Mouse (Mus musculus) heart, postnatal 10 days (tissue): Measurements from ENCODE around the gene Dut. TPM values are rescaled to one million over a fixed set of nuclear protein-coding genes. Genes with fewer than 3 reads are reported as not detected.

Source experiments
- DNase-seq, 2 experiments: peaks; one replicate each; pipeline ENCODE4 v3.0.0; 2021
- intact Hi-C: fragments of 180-260 bp; cut with DNase I; formaldehyde crosslinking; loops from one replicate; pipeline ENCODE4 v1.15.1; 2025
- total RNA-seq, 2 experiments: library from RNA; stranded (reverse); gene quantifications; 2 replicates each; pipeline ENCODE4 v1.2.3; 2021

Dut gene
- total RNA-seq, 2 experiments from 2014 or later: 38.1 to 42.9 TPM

- DNase-seq: no peak
- intact Hi-C loops: loop anchor here (5.0 kb wide), 1 partner anchor 35 kb away; no protein-coding TSS in a partner anchor
Observed at GRCm38 (mm10) chr2:125301877-125302624, 55.1 kb downstream of the Dut start.

- intact Hi-C loops: loop anchor here (5.0 kb wide), 1 partner anchor 35 kb away; no protein-coding TSS in a partner anchor
- no peak for DNase-seq
Observed at GRCm38 (mm10) chr2:125302625-125302924, 55.6 kb downstream of the Dut start.

GRCm38 (mm10) chr2:125303764-125304384 is 56.9 kb downstream of the Dut start:
- intact Hi-C loops: loop anchor here (5.0 kb wide), 1 partner anchor 37 kb away; no protein-coding TSS in a partner anchor
- no peak for DNase-seq

DNA sequence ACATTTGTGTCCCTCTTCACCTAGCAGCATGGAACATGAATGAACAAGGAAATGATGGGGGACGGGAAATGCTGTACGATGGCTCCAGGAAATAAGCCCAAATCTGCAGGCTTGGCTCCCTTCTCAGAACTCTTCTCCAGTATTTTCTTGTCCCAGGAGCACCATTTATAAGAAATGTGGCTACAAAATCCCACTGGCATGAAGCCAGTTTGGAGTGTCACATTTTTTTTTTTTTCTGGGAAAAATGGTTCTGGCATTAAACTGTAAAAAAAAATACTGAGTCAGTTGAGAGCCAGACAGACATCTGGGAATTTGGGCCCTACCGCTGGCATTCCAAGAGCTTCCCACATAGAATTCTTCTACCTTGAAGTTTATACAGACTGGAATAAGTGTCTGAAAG is 57.8 kb downstream of the Dut start:
- intact Hi-C loops: loop anchor here (5.0 kb wide), 1 partner anchor 37 kb away; no protein-coding TSS in a partner anchor
- DNase-seq: peak; percentile 30 to 41

GRCm38 (mm10) chr2:125305671-125306070 is 58.7 kb downstream of the Dut start:
- intact Hi-C loops: no loop called here
- DNase-seq: no peak

Other genes with a start within 250 kb of the Dut start
- 1 to 10 TPM in 1 of 2 experiments, under 1 TPM in 1; 0.89 to 1.5 TPM for gene Slc24a5, start 179.1 kb upstream of the Dut start, total RNA-seq
- 10 to 100 TPM; 20.8 to 24.6 TPM for gene Myef2, start 123.5 kb upstream of the Dut start, total RNA-seq
- gene Ctxn2, start 110.5 kb upstream of the Dut start, total RNA-seq: not detected
- gene Slc12a1, start 94.7 kb upstream of the Dut start, total RNA-seq: not detected